Mouse (Mus musculus) limb, embryonic 10.5 days (tissue): ENCODE data around the gene Sbno2. TPM values are rescaled to one million over a fixed set of nuclear protein-coding genes. Genes with fewer than 3 reads are reported as not detected.

Source experiments
- DNase-seq: peaks from one replicate; pipeline ENCODE4 v3.0.0-alpha.2; 2017; ENCODE audit warnings: low spot score
- H3K27ac ChIP-seq: fragments of 300-500 bp; sonication (generic); 2 replicates; pipeline ENCODE4 v1.5.1; 2016; ENCODE audit warnings: mild to moderate bottlenecking
- H3K27me3 ChIP-seq: fragments of 300-500 bp; sonication (generic); 2 replicates; pipeline ENCODE4 v1.6.1; 2016; ENCODE audit warnings: low read depth, mild to moderate bottlenecking; ENCODE audit not compliant: poor library complexity, severe bottlenecking
- H3K36me3 ChIP-seq: fragments of 300-500 bp; sonication (generic); 2 replicates; pipeline ENCODE4 v1.6.1; 2016; ENCODE audit warnings: mild to moderate bottlenecking, moderate library complexity
- H3K4me1 ChIP-seq: fragments of 300-500 bp; sonication (generic); 2 replicates; pipeline ENCODE4 v1.6.1; 2016
- H3K4me3 ChIP-seq: fragments of 300-500 bp; sonication (generic); 2 replicates; pipeline ENCODE4 v1.5.1; 2016; ENCODE audit warnings: mild to moderate bottlenecking, moderate library complexity
- H3K9me3 ChIP-seq: fragments of 300-500 bp; sonication (generic); replicated peaks from 2 replicates; pipeline ENCODE4 v1.6.1; 2016; ENCODE audit warnings: mild to moderate bottlenecking
- WGBS: fragments of 180-500 bp; shearing (Covaris S2); methylation state at CpG from one replicate; pipeline ENCODE4 v1.1.7; 2016; 5-methylcytosine and 5-hydroxymethylcytosine counted together
- polyA plus RNA-seq: library from polyadenylated mRNA; unstranded; fragments of >200 nt; fragmentation: Nextera tagmentation; extraction: Ambion mirVana; gene quantifications from 2 replicates; pipeline ENCODE4 v1.2.1, GENCODE M21; 2016

Gene Sbno2
- polyA plus RNA-seq, 1 experiment from 2014 or later = 18.4 TPM

- Histone ChIP-seq H3K4me1 (peaks cover 40% of the 10 kb centered on the region), H3K4me3 (peak overlapping the region; percentile 94), H3K27me3 (no peaks in the 10 kb centered on the region), H3K27ac (peak overlapping the region; percentile 93), H3K36me3 (peaks cover 27% of the 10 kb centered on the region), H3K9me3 (no peaks in the 10 kb centered on the region)
- 1% methylated on average over 27 of the region's 27 CpGs for WGBS
- peak; percentile 94 for DNase-seq
These were observed 9.2 kb upstream of the Sbno2 start for GRCm38 (mm10) chr10:80114341-80115284.

GRCm38 (mm10) chr10:80107678-80108077, 2.3 kb upstream of the Sbno2 start:
- H3K4me3 ChIP-seq = no peak overlapping the region
- H3K9me3 ChIP-seq = no peaks in the 10 kb centered on the region
- WGBS = 66% methylated on average over 6 of the region's 6 CpGs
- no peaks in the 10 kb centered on the region for H3K27me3 ChIP-seq
- peaks cover 10% of the 10 kb centered on the region for H3K4me1 ChIP-seq
- H3K27ac ChIP-seq = no peak overlapping the region
- no peaks in the 10 kb centered on the region for H3K36me3 ChIP-seq
- DNase-seq = no peak

GRCm38 (mm10) chr10:80105926-80106325, 555 bp upstream of the Sbno2 start:
- peak overlapping the region; percentile 11; the same call in 1 of the 2 replicates for H3K4me3 ChIP-seq
- DNase-seq = no peak
- H3K27ac ChIP-seq = peak overlapping the region; percentile 4; the same call in 1 of the 2 replicates
- no peaks in the 10 kb centered on the region for H3K36me3 ChIP-seq
- H3K27me3 ChIP-seq = no peaks in the 10 kb centered on the region
- no peaks in the 10 kb centered on the region for H3K9me3 ChIP-seq
- WGBS = 64% methylated on average over 5 of the region's 5 CpGs
- peaks cover 26% of the 10 kb centered on the region for H3K4me1 ChIP-seq

- WGBS = 93% methylated on average over 3 of the region's 3 CpGs
- Histone ChIP-seq H3K36me3 (no peaks in the 10 kb centered on the region), H3K27ac (no peak overlapping the region), H3K4me3 (no peak overlapping the region), H3K9me3 (no peaks in the 10 kb centered on the region), H3K4me1 (peaks cover 39% of the 10 kb centered on the region), H3K27me3 (no peaks in the 10 kb centered on the region)
- no peak for DNase-seq
These were observed 1.2 kb downstream of the Sbno2 start for GRCm38 (mm10) chr10:80104181-80104580.

- DNase-seq = no peak
- H3K9me3 ChIP-seq = no peaks in the 10 kb centered on the region
- H3K4me1 ChIP-seq = peaks cover 47% of the 10 kb centered on the region
- no peaks in the 10 kb centered on the region for H3K36me3 ChIP-seq
- H3K27ac ChIP-seq = peak overlapping the region; percentile 94
- 86% methylated on average over 2 of the region's 2 CpGs for WGBS
- no peaks in the 10 kb centered on the region for H3K27me3 ChIP-seq
- peak overlapping the region; percentile 99; the same call in 1 of the 2 replicates for H3K4me3 ChIP-seq
These were observed 2.3 kb downstream of the Sbno2 start for GRCm38 (mm10) chr10:80103032-80103431.

- H3K27me3 ChIP-seq = no peaks in the 10 kb centered on the region
- H3K36me3 ChIP-seq = no peaks in the 10 kb centered on the region
- H3K4me1 ChIP-seq = peaks cover 54% of the 10 kb centered on the region
- no peaks in the 10 kb centered on the region for H3K9me3 ChIP-seq
- DNase-seq = peak; percentile 94
- under 1% methylated on average over 59 of the region's 59 CpGs for WGBS
- peak overlapping the region; percentile 99 for H3K4me3 ChIP-seq
- peak overlapping the region; percentile 94 for H3K27ac ChIP-seq
These were observed 3.0 kb downstream of the Sbno2 start for GRCm38 (mm10) chr10:80102216-80102915.

GRCm38 (mm10) chr10:80100982-80101381, 4.4 kb downstream of the Sbno2 start:
- H3K4me1 ChIP-seq = peaks cover 61% of the 10 kb centered on the region
- no peak for DNase-seq
- no peaks in the 10 kb centered on the region for H3K9me3 ChIP-seq
- H3K4me3 ChIP-seq = peak overlapping the region; percentile 99
- 0 out of 2 replicates have a peak, but pooled peaks cover 3% of the 10 kb centered on the region for H3K36me3 ChIP-seq
- 65% methylated on average over 11 of the region's 11 CpGs for WGBS
- no peaks in the 10 kb centered on the region for H3K27me3 ChIP-seq
- H3K27ac ChIP-seq = peak overlapping the region; percentile 28; the same call in 1 of the 2 replicates

- H3K27ac ChIP-seq = no peak overlapping the region; the same call in 1 of the 2 replicates
- 0 out of 2 replicates have a peak, but pooled peaks cover 4% of the 10 kb centered on the region for H3K36me3 ChIP-seq
- H3K4me3 ChIP-seq = no peak overlapping the region
- no peaks in the 10 kb centered on the region for H3K9me3 ChIP-seq
- peaks cover 61% of the 10 kb centered on the region for H3K4me1 ChIP-seq
- 88% methylated on average over 5 of the region's 5 CpGs for WGBS
- H3K27me3 ChIP-seq = no peaks in the 10 kb centered on the region
- no peak for DNase-seq
These were observed 6.7 kb downstream of the Sbno2 start for GRCm38 (mm10) chr10:80098630-80099029.

- H3K27ac ChIP-seq = peak overlapping the region; percentile 50
- H3K4me1 ChIP-seq = peaks cover 54% of the 10 kb centered on the region
- H3K4me3 ChIP-seq = 0 out of 2 replicates have a peak overlapping the region, but pooled peaks have one; percentile 5
- WGBS = 17% methylated on average over 6 of the region's 7 CpGs
- H3K36me3 ChIP-seq = 0 out of 2 replicates have a peak, but pooled peaks cover 4% of the 10 kb centered on the region
- no peaks in the 10 kb centered on the region for H3K27me3 ChIP-seq
- no peaks in the 10 kb centered on the region for H3K9me3 ChIP-seq
- DNase-seq = peak; percentile 65
These were observed 8.1 kb downstream of the Sbno2 start for GRCm38 (mm10) chr10:80097275-80097674.

GRCm38 (mm10) chr10:80095547-80095946, 9.8 kb downstream of the Sbno2 start:
- Histone ChIP-seq H3K4me1 (peaks cover 37% of the 10 kb centered on the region), H3K4me3 (no peak overlapping the region), H3K36me3 (peaks cover 13% of the 10 kb centered on the region), H3K9me3 (no peaks in the 10 kb centered on the region), H3K27me3 (no peaks in the 10 kb centered on the region), H3K27ac (no peak overlapping the region)
- DNase-seq = no peak
- whole genome bisulfite sequencing = 91% methylated on average over 5 of the region's 5 CpGs

- no peak overlapping the region for H3K27ac ChIP-seq
- peaks cover 32% of the 10 kb centered on the region for H3K4me1 ChIP-seq
- WGBS = 89% methylated on average over 3 of the region's 3 CpGs
These were observed 10.7 kb downstream of the Sbno2 start for GRCm38 (mm10) chr10:80094684-80095083.

GRCm38 (mm10) chr10:80094085-80094484, 11.3 kb downstream of the Sbno2 start:
- Histone ChIP-seq H3K4me3 (no peak overlapping the region), H3K27ac (no peak overlapping the region), H3K27me3 (no peaks in the 10 kb centered on the region), H3K9me3 (no peaks in the 10 kb centered on the region), H3K36me3 (peaks cover 16% of the 10 kb centered on the region), H3K4me1 (peaks cover 30% of the 10 kb centered on the region)
- WGBS = 95% methylated on average over 6 of the region's 6 CpGs
- no peak for DNase-seq

More at GRCm38 (mm10) chr10:80094684-80095083, 10.7 kb downstream of the Sbno2 start:
- Histone ChIP-seq H3K4me3 (no peak overlapping the region), H3K9me3 (no peaks in the 10 kb centered on the region), H3K36me3 (peaks cover 16% of the 10 kb centered on the region), H3K27me3 (no peaks in the 10 kb centered on the region)
- no peak for DNase-seq
